Comparison of ENCODE assay signal across 23 mouse cellular contexts in the genomic region with DNA sequence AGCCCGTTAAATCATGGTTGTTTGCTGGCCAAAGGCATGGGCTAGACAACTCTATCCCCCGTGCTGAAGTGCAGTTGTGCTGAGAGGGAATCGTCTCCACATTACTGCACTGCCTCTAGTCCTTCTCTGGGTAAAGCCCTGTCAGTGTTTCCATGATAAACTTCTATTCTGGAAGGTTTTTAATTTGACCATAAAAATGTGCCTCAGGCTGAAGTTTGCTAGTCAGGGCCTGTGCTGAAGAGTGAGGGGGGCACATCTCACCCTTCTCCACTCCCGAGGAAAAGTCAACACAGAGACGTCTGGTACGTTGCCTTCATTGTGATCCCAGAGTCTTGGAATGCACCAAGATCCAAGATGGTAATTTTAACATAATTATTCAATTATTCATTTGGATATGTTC.
DNase-seq lines count a peak whose midpoint lies in the region; ATAC-seq lines count a peak whose summit lies in the region.
"Had no signal": no experiment of that assay in that cellular context is flagged by ENCODE, and none has a peak within 500 bp of the region (broad histone marks: within the 10 kb centered on the region; RNA-seq: fewer than 3 reads in every experiment).

No protein-coding gene starts in this region.

- no peak for ATAC-seq in midbrain, embryonic 16.5 days
- ATAC-seq in midbrain, embryonic 11.5 days (ENCODE audit: low FRiP score), result no peak
- peak; percentile 68; the same call in 1 of the 2 replicates for ATAC-seq in limb, embryonic 11.5 days (ENCODE audit: insufficient number of reproducible peaks, low FRiP score, low TSS enrichment, low read depth)
- ATAC-seq in forebrain, embryonic 11.5 days (replicated peaks; ENCODE audit: low FRiP score), result no peak
- ATAC-seq: CD4-positive, CD25-positive, alpha-beta regulatory T cell, adult 4 months; forebrain, postnatal 0 days had no signal

- H3K9me3 ChIP-seq in midbrain, embryonic 16.5 days (replicated peaks; ENCODE audit: control insufficient read depth, low read length, poor library complexity, severe bottlenecking), result no peaks in the 10 kb centered on the region
- H3K9me3 ChIP-seq in midbrain, embryonic 11.5 days (ENCODE audit: control insufficient read depth, low read length), result no peaks in the 10 kb centered on the region
- H3K9me3 ChIP-seq in limb, embryonic 11.5 days (ENCODE audit: control insufficient read depth, low read length), result no peaks in the 10 kb centered on the region
- no peaks in the 10 kb centered on the region for H3K9me3 ChIP-seq in forebrain, embryonic 11.5 days (ENCODE audit: control insufficient read depth, low read length)
- H3K9me3 ChIP-seq: embryonic facial prominence, embryonic 15.5 days; midbrain, embryonic 12.5 days; stomach, embryonic 15.5 days had no signal

- peak; percentile 52 for DNase-seq in heart, adult 11 months
- no peak for DNase-seq in heart, postnatal 25 days (ENCODE audit: low spot score)
- no peak for DNase-seq in midbrain, embryonic 11.5 days (ENCODE audit: low spot score, missing footprints)
- DNase-seq in limb, embryonic 11.5 days (ENCODE audit: low spot score), result peak; percentile 42
- no peak for DNase-seq in forebrain, embryonic 11.5 days (ENCODE audit: low spot score)
- DNase-seq in yolk sac, embryonic 10.5 days (ENCODE audit: low spot score), result no peak
- DNase-seq in urinary bladder, postnatal 4 days (ENCODE audit: low spot score in 2 of 2), result no peak
- DNase-seq: cerebellum, adult 8-10 months; forebrain, postnatal 0 days; heart, postnatal 10 days; kidney, adult 8-10 months; kidney, postnatal 14 days; right cerebral cortex, postnatal 14 days; thymus, adult 18-20 months; thymus, postnatal 4 days had no signal

- no peak overlapping the region for H3K4me2 ChIP-seq in midbrain, embryonic 16.5 days (ENCODE audit: low read length)
- no peak overlapping the region for H3K4me2 ChIP-seq in midbrain, embryonic 11.5 days
- no peak overlapping the region for H3K4me2 ChIP-seq in limb, embryonic 11.5 days (ENCODE audit: low read depth, severe bottlenecking)
- H3K4me2 ChIP-seq in forebrain, embryonic 11.5 days (ENCODE audit: low read depth, low read length, severe bottlenecking), result no peak overlapping the region
- H3K4me2 ChIP-seq: embryonic facial prominence, embryonic 15.5 days; heart, embryonic 11.5 days; midbrain, embryonic 12.5 days; stomach, embryonic 15.5 days had no signal

- H3K9ac ChIP-seq in midbrain, embryonic 16.5 days (ENCODE audit: low read depth, low read length), result no peak overlapping the region
- H3K9ac ChIP-seq in midbrain, embryonic 11.5 days (ENCODE audit: low read length), result no peak overlapping the region
- no peak overlapping the region for H3K9ac ChIP-seq in limb, embryonic 11.5 days (ENCODE audit: low read length)
- H3K9ac ChIP-seq in forebrain, embryonic 11.5 days (ENCODE audit: low read length), result no peak overlapping the region
- H3K9ac ChIP-seq: embryonic facial prominence, embryonic 15.5 days; forebrain, postnatal 0 days; liver, embryonic 14.5 days; midbrain, embryonic 12.5 days; stomach, embryonic 15.5 days had no signal

- no peaks in the 10 kb centered on the region for H3K27me3 ChIP-seq in midbrain, embryonic 16.5 days (ENCODE audit: control insufficient read depth, insufficient read depth, low read depth, low read length)
- H3K27me3 ChIP-seq in midbrain, embryonic 11.5 days (ENCODE audit: control insufficient read depth, insufficient read depth, low read length), result no peaks in the 10 kb centered on the region
- H3K27me3 ChIP-seq in limb, embryonic 11.5 days (ENCODE audit: control insufficient read depth, insufficient read depth, low read length), result no peaks in the 10 kb centered on the region
- H3K27me3 ChIP-seq in forebrain, embryonic 11.5 days (ENCODE audit: control insufficient read depth, insufficient read depth, low read length), result no peaks in the 10 kb centered on the region
- H3K27me3 ChIP-seq: embryonic facial prominence, embryonic 15.5 days; stomach, embryonic 15.5 days had no signal

- WGBS in midbrain, embryonic 16.5 days, result 68% methylated on average over 6 of the region's 6 CpGs
- WGBS in midbrain, embryonic 11.5 days, result 63% methylated on average over 6 of the region's 6 CpGs
- WGBS in limb, embryonic 11.5 days, result 9% methylated on average over 6 of the region's 6 CpGs
- 66% methylated on average over 6 of the region's 6 CpGs for WGBS in forebrain, embryonic 11.5 days

- peaks cover 5% of the 10 kb centered on the region; the same call in 1 of the 2 replicates for H3K4me1 ChIP-seq in midbrain, embryonic 16.5 days (ENCODE audit: control insufficient read depth, insufficient read depth, low read length)
- H3K4me1 ChIP-seq in midbrain, embryonic 11.5 days (ENCODE audit: control insufficient read depth, insufficient read depth, low read length), result no peaks in the 10 kb centered on the region
- peaks cover 61% of the 10 kb centered on the region for H3K4me1 ChIP-seq in limb, embryonic 11.5 days (ENCODE audit: control insufficient read depth, insufficient read depth, low read length)
- peaks cover 5% of the 10 kb centered on the region; the same call in 1 of the 2 replicates for H3K4me1 ChIP-seq in forebrain, embryonic 11.5 days (replicated peaks; ENCODE audit: control insufficient read depth, insufficient read depth, low read length)
- H3K4me1 ChIP-seq: stomach, embryonic 15.5 days had no signal

- 0 out of 2 replicates have a peak overlapping the region, but pooled peaks have one; percentile 7 for H3K27ac ChIP-seq in midbrain, embryonic 16.5 days (ENCODE audit: low read length)
- H3K27ac ChIP-seq in midbrain, embryonic 11.5 days (ENCODE audit: low read depth, low read length), result no peak overlapping the region
- peak overlapping the region; percentile 61 for H3K27ac ChIP-seq in limb, embryonic 11.5 days (replicated peaks; ENCODE audit: low read depth, low read length)
- H3K27ac ChIP-seq in forebrain, embryonic 11.5 days (ENCODE audit: low read depth, low read length), result no peak overlapping the region
- H3K27ac ChIP-seq: embryonic facial prominence, embryonic 15.5 days; liver, embryonic 14.5 days; macrophage; midbrain, embryonic 12.5 days; stomach, embryonic 15.5 days had no signal

- H3K4me3 ChIP-seq in midbrain, embryonic 16.5 days (ENCODE audit: low read depth, low read length), result no peak overlapping the region
- H3K4me3 ChIP-seq in midbrain, embryonic 11.5 days (ENCODE audit: low read depth, low read length), result no peak overlapping the region
- H3K4me3 ChIP-seq in limb, embryonic 11.5 days (ENCODE audit: low read depth, low read length), result no peak overlapping the region
- no peak overlapping the region for H3K4me3 ChIP-seq in forebrain, embryonic 11.5 days (ENCODE audit: low read depth, low read length)
- H3K4me3 ChIP-seq: embryonic facial prominence, embryonic 15.5 days; midbrain, embryonic 12.5 days; stomach, embryonic 15.5 days had no signal

- H3K36me3 ChIP-seq in midbrain, embryonic 16.5 days (ENCODE audit: control insufficient read depth, insufficient read depth, low read length), result peaks cover 11% of the 10 kb centered on the region; the same call in 1 of the 2 replicates
- H3K36me3 ChIP-seq in midbrain, embryonic 11.5 days (ENCODE audit: control insufficient read depth, insufficient read depth, low read length), result no peaks in the 10 kb centered on the region
- H3K36me3 ChIP-seq in limb, embryonic 11.5 days (ENCODE audit: control insufficient read depth, insufficient read depth, low read length), result no peaks in the 10 kb centered on the region
- no peaks in the 10 kb centered on the region for H3K36me3 ChIP-seq in forebrain, embryonic 11.5 days (ENCODE audit: control insufficient read depth, insufficient read depth, low read length)
- H3K36me3 ChIP-seq: embryonic facial prominence, embryonic 15.5 days; midbrain, embryonic 12.5 days; stomach, embryonic 15.5 days had no signal

- intact Hi-C loops in heart, postnatal 25 days (cut with DNase I), result no loop called here

Comparison
In these comparisons a context has a peak if more than half of its experiments do, and no peak if none do; other contexts are left out.
1. DNase-seq: peak in heart, adult 11 months (single experiment) and limb, embryonic 11.5 days (single experiment); none in heart, postnatal 25 days (single experiment), midbrain, embryonic 11.5 days (single experiment), forebrain, embryonic 11.5 days (single experiment), yolk sac, embryonic 10.5 days (single experiment) and urinary bladder, postnatal 4 days (0 of 2).
2. H3K27ac ChIP-seq: peak in midbrain, embryonic 16.5 days (single experiment) and limb, embryonic 11.5 days (single experiment); none in midbrain, embryonic 11.5 days (single experiment) and forebrain, embryonic 11.5 days (single experiment).